Mouse (Mus musculus) megakaryocyte, adult 5-6 weeks (primary cell): Measurements from ENCODE around the gene C1ql4. TPM values are rescaled to one million over a fixed set of nuclear protein-coding genes. Genes with fewer than 3 reads are reported as not detected.
A peak's percentile ranks its signal among the peaks of the same experiment; 100 is the strongest.
"Not testable (repeated sequence)": the region's sequence is repeated elsewhere in the genome, so short reads cannot be mapped to it uniquely, and the experiment has no call there.

Source experiments
- ATAC-seq: 2 replicates; pipeline ENCODE4 v1.8.0; 2016; ENCODE audit warnings: mild to moderate bottlenecking, inconsistent platforms; ENCODE audit not compliant: poor library complexity, severe bottlenecking
- total RNA-seq, 2 experiments: library from RNA; stranded (forward) in 1 of 2; stranded (reverse) in 1 of 2; fragments of 153-499, 151-499 nt in 1 of 2; fragments of 221-1000, 200-1000 nt in 1 of 2; gene quantifications; 2 replicates each; pipeline versions ENCODE4 v1.2.3 to v1.2.4; 2015 to 2017

Gene C1ql4
- total RNA-seq, 2 experiments from 2014 or later = not detected

DNA sequence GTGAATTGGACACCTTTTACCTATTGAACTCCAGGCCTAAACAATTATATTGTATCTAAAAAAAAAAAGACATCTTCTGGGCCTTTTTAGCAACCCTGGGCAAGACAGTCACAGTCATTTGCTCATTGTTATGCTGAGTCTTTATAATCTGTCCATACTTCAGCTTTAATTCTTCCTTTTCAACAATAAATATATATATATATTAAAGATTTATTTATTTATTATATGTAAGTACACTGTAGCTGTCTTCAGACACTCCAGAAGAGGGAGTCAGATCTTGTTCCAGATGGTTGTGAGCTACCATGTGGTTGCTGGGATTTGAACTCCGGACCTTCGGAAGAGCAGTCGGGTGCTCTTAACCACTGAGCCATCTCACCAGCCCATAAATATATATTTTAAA, 11.6 kb downstream of the C1ql4 start:
- ATAC-seq = not testable (repeated sequence)

DNA sequence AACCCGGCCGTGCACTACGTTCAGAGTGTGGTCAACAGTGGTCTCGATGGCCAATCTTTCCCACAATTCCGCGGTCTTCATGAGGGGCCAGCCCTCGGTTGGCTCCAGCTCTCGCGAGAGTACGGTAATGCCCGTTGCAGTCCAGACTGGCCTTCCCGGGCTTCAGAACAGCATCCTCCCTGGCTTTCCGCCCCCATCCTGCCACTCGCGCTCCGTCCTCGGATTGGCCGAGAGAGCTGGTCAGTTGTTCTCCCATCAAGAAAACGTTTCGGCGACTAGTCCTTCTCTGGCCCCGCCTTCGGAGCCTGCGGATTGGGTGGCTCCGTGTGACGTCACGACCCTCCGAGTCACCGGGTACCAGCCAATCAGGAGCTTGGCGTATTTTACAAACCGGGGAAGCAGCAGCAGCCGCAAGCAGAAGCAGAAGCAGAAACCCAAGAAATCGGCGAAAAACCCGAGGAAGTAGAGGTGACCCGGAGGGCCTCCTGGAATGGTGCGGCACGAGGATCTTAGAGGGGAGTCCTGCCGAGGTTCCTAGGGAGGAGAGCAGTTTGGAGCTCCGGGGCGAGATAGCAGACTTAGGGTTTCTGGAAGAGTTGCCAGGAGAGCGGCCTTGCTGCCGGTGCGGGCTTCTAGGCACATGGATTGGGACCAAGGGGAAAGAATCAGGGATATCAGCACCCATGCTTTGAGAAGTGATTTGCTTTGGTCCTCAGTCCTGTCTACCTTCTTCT, 12.8 kb downstream of the C1ql4 start:
- ATAC-seq = peak; percentile 98

DNA sequence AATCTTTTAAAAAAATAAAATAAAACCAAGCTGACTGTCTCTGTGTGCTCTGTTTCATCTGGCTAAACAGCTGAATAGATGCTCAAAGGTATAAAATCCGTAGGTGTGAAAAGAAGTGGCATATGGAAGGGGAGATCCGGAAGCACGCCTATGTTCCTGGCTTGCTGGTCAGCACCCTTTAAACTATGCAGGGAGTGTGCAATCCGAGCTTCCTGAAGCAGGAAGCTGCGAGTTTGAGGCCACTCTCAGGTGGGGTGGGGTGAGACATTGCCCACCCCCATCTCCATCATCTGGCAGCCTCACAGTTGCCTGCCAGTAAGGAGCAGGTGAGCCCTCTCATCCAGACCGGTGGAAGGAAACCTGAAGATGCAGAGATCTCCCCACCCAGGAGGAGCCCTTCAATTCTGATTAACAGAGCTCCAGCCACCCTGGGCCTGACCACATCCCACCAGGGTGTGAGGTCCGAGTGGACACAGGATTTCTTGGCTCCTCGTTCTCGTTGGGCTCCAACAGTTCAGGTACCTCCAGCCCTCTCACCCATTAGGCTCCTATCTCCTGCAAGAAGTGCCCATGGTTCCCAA, 13.5 kb downstream of the C1ql4 start, which contains the start of gene Troap:
TSS of gene Troap (plus strand) at position 557 of the 581 bp plus-strand sequence.
- ATAC-seq = peak; percentile 2

DNA sequence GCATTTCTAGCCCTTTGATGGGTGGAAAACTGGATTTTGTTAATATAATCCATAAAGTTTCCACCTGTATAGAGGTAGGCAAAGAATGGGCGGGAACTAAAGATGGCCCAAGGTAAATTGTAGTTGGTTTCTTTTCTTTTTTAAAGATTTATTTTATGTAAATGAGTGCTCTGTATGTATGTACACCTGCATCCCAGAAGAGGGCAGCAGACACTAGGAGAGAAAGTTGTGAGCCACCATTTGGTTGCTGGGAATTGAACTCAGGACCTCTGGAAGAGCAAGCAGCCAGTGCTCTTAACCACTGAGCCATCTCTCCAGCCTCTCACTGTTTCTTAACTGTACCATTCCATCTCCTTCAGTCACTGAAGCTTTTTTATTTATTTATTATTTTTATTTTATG, 15.6 kb downstream of the C1ql4 start:
- ATAC-seq = no peak

DNA sequence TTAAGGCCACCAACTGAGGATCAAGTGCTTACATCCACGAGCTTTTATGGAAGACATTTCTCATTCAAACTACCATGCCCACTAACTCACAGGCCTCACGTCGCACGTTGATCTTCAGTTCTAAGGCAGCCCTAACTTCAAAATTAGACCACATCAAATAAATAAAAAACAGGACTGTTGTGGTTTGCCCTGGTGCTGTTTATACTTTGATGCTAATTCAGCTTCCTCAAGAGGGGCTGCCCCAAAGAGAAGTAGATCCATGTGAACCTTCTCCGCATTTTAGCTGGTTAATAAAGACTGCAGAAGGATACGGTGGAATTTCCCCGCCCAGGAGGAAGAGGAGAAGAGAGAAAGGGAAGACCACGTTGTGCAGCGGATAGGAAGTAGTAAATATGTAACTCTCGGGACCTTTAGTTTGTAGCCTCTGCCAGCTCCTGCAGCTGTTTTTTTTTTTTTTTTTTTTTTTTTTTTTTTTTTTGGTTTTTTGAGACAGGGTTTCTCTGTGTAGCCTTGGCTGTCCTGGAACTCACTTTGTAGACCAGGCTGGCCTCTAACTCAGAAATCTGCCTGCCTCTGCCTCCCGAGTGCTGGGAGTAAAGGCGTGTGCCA, 22.0 kb downstream of the C1ql4 start:
- no peak for ATAC-seq

DNA sequence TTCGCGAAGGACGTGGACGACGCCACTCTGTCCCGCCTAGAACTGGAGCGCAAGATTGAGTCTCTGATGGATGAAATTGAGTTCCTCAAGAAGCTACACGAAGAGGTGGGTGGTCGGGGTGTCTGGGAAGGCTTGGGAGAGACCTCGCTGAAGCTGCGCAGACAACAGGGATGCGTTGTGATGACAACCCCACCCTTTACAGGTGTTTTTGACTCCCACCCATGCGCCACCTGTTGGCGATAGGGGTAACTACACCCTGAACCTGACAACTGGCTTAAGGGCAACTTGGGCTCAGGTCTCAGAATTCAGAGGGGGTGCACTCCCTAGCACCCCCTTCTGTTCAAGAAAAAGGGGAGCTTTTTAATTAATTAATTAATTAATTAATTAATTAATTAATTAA, 31.3 kb downstream of the C1ql4 start:
- peak; percentile 51 for ATAC-seq

DNA sequence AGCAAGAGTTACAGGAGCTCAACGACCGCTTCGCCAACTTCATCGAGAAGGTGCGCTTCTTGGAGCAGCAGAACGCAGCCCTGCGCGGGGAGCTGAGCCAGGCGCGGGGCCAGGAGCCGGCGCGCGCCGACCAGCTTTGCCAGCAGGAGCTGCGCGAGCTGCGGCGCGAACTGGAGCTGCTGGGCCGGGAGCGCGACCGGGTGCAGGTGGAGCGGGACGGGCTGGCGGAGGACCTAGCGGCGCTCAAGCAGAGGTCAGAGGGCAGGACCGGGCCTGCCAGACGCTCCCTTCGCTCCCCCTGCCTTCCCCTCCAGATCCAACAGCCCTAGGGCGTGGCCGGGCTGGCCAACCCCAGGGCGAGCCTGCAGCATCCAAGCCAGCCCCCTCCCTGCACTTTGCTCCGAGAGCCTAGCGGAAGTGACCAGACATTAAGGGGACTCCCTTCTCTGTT, 32.1 kb downstream of the C1ql4 start:
- no peak; the same call in 1 of the 2 replicates for ATAC-seq

DNA sequence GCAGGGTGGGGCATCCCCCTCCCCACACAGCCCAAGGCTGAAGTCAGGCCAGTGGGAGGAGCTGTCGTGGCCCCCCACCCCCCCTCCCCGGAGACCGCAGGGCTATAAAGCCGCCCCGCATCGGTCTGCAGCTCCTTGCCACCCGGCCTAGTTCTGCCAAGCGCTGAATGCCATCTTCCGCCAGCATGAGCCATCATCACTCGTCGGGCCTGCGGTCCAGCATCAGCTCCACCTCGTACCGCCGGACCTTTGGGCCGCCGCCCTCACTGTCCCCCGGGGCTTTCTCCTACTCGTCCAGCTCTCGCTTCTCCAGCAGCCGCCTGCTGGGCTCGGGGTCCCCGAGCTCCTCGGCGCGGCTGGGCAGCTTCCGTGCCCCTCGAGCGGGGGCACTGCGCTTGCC, 32.6 kb downstream of the C1ql4 start, which contains the start of gene Prph:
TSS of gene Prph (plus strand) at position 135 of the 400 bp plus-strand sequence.
- no peak for ATAC-seq

DNA sequence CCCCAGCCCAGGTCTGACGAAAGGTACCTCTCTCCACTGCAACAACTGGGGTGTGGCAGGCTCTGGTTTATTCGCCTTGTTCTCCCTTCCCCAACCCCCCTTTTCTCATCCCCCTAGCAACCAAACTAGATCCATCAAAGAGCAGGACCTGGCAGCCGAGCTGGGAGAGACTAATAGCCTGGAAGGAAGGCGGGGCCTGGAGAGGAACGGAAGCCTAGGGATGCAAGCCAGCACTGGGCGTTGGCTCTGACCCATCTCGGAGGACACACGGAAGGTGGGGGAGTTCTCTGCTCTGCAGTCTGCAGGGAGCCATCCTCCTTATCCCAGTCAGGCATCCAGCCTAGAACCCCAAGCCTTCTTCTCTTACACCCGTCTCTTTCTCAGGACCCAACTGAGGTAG, 34.2 kb downstream of the C1ql4 start:
- ATAC-seq = no peak

DNA sequence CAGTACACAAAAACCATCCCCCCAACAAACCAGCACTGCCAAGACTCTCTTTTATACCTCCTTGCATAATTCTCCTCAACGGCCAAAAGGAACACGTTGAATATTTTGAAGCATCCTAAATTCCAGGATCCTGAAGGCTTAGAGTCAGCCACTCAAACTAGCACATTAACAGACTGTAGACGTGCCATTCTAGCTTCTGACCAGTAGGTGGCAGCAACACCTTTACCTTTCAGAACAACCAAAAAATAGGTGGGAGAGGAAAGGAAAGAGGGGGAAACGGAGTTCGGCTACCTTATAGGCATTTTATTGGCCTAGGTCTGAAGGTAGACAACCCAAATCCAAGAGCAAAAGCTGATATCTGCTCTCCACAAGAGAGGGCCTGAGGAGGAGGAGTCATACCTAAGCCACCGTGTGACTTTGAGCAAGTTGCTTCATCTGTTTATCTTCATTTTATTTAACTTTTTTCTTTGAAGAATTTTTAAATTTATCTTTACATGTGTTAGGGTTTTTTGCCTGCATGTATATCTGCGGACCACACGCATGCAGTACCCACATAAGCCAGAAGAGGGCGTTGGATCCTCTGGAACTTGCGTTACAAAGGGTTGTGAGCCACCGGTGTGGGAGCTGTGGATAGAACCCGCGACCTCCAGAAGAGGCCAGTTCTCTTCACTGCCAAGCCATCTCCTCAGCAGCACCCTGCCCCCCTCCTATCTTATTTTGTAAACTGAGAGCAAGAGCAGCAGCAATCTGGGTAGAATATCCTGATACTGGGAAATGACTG, 38.0 kb downstream of the C1ql4 start:
- peak; percentile 81 for ATAC-seq

DNA sequence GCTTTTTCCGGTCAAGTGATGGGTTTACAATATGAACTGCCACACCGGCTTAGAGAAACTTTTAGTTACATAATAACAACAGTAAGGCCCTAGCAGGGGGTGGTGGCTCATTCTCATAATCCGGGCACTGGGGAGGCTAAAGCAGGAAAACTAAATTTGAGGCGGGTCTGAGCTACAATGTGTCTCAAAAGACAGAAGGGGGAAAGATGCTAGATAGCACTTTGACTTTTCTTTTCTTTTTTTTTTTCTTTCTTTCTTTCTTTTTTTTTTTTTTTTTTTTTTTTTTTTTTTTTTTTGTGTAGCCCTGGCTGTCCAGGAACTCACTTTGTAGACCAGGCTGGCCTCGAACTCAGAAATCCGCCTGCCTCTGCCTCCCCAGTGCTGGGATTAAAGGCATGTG, 41.9 kb downstream of the C1ql4 start:
- not testable (repeated sequence) for ATAC-seq

DNA sequence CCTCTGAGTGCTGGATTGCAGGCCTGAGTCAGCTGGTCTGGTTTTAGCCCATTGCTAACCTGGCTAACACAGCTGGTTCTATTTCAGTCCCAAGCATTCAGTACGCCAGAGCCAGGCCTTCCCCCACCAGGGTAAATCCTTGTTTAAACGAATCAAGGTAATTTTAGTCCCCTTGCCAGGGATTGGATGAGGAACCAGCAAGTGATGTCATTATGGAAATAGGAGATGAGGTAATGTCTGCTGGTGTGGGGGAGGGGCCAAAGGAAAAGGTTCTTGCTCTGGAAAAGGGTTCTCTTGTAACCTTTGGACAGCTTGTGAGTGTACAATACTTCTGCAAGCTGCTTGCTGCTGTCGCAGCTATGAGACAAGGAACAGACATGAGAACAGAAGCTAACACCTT, 42.8 kb downstream of the C1ql4 start:
- ATAC-seq = no peak

DNA sequence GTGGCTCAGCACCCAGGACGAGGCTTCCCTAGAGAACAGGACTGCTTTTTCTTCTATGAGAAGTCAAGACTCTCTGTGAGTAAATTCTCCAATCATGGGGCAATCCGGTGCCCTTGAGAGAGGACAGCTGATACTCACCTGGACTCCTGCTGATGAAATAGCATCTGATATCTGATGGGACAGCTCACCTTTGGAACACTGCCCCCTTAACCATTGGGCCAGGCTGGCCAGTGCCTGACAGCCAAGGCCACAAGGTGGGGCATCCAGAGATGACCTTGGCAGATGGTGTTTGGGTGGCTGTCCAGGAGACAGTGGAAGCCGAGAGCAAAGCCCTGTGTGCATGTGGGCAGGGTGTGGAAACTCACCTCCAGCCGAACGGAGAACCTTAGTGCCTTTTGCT, 45.3 kb downstream of the C1ql4 start:
- no peak for ATAC-seq

DNA sequence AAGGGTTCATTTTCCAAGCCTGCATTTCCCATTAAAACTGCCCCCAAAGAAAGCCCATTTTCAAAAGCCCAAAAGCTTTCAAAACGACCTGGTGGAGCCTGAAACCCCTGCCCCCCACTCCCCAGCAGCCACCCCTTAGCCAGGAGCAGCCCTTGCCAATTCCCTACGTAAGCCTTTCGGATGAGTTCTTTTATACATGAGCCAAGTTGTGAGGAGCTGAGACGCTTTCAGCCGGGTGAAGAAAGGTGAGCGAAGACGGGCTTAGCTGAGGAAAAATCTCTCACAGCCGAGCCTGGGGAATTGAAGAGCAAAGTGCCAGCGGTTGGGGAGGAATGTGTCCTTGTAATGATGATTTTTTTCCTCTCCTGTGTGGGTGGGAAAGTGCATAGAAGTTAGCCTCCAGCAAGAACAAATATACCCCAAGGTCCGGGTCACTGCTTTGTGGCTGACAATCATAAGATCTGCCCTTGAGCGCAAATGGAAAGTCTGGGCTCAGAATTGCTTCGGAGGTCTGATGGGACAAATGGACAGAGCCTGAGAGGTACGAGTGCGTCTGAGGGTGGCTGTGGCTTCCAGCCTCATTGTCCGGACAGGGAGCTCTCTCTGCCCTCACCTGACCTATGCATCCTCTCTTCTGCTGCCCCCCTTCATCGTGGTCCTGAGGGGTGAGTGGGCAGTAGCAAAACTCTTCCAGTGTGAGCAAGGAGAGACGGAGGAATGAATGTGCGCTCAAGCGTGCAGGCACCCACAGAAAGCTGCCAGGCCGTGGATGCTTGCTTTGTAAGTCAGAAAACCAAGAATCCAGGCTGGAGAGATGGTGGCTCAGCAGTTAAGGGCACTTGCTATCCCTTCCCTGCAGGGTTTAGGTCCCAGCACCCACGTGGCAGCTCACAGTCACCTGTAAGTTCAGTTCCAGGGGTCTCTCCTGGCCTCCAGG, 46.4 kb downstream of the C1ql4 start:
- no peak for ATAC-seq

DNA sequence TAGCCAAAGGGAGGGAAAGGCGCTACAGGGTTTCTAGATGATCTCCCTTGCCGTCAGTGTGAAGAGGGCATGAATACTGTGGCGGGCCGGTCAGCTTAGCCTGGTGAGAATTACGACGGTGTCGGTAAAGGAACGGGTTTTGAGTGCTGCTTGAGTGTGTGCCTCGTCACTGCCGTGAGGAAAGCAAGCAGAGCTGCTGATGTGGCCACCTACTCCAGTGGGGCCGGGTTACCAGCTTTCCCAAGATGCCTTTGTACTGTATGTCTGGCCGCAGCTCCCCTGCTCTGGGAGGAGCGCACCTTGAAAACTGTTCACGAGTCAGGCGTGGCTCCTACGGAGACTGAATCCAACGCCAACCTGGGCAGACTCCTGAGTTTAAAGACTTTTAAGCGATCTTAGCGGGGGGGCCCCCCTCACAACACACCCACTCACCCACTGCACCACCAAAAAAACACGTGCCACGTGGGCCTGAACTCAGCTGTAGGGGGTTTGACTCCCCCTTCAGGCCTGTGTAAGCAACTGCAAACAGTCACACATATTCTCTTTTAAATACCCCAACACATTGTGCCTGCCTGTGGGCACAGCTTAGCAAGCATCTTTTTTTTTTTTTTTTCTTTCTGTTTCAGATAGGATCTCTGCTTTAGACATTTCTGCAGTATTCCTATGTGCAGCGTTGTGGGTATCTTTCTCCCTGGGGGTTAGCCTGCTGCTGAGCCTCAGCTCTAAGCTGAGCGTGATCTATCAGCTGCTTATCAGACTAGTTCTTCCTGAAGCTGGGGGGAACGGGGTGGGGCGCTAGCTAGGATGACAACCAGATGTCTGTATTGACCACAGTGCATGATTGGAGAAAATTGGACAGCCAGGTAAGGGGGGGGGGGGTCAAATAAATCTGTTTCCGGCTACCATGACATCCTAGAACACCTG, 47.4 kb downstream of the C1ql4 start:
- peak; percentile 73 for ATAC-seq

DNA sequence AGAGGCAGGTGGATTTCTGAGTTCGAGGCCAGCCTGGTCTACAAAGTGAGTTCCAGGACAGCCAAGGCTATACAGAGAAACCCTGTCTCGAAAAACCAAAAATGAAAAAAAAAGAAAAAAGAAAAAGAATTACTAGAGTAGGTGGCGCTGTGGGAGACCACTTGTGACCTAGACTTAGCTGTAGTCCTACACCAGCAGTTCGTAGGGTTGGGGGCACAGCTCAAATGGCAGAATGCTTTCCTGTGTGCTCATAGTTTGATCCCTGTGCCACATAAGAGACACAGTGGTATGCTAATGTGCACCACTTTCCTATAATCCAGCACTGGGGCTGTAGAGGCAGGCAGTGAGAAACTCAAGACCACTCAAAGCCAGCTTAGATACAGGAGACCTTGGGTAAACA, 48.3 kb downstream of the C1ql4 start:
- ATAC-seq = no peak

DNA sequence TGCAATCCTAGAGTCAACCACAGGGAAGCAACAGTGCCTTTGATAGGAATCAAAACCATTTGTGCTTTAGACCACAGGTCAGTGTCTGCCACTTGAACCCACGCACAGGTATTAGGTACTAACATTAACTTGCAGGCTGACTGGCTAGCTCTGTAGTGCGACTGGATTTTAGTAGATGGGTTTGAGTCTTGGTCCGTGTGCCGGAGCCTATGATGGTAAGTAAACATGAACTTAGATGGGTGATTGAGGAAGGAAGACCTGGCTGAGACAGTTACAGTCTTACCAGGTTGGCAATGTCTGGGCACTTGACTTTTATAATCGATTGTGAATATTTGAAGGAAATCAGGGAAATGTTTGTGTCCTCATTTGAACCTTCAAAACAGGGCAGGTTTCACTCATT, 48.8 kb downstream of the C1ql4 start:
- no peak for ATAC-seq

DNA sequence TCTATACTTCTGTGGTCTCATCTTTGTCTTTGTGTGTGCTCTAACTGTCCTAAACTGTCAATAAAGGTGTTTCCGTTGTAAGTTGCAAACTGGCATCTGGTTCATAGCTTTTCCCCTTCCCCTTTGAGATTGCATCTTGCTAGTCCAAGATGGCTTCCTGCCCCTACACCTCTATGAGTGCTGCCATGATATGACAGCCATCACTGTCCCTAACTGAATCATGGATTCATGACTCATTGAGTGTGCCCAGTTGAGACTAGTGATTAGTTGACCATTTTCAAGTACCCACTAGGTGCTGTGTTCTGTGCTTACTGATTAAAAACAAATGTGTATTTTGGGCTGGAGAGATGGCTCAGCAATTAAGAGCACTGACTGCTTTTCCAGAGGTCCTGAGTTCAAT, 49.6 kb downstream of the C1ql4 start:
- no peak for ATAC-seq

DNA sequence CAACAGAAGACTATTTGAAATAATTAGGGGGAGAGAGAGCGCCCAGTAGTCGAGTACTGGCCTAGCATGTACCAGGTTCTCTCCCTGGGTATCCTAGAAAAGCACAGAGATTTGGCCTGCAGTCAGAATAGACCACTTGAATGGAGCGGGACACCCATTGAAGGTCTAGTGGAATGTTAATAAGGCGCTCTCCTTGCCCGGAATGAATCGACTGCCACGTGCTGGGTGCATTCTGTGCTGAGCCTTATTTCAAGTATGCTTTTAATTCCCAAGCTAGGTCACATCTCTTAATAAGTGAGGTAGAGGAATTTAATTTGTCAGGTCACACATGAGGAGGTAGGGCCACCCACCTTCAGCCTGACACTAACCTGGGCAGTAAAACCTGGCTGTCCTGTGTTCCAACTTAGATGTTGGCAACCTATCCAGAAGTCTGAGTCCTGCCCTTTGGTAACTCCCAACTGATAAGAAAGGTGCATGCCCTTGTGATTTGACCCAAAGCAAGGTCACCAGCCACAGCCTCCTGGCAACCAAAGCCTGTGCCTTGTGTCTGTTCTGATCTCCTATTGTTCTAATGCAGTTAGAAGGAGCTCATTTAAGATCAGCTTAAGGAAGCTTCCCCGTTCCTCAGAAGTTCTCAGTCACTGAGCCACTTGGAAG, 51.2 kb downstream of the C1ql4 start:
- no peak for ATAC-seq
